Mouse (Mus musculus): ENCODE results near the gene Rab11fip5.

Rab11fip5 gene

GRCm38 (mm10) chr6:85339273-85339901 lies 35.0 kb downstream of the Rab11fip5 start:
- Histone ChIP-seq H3K4me3 (replicated peaks; ENCODE audit: low read length) (no peak overlapping the region), H3K4me1 (replicated peaks; ENCODE audit: low read depth, low read length) (peaks cover 3% of the 10 kb centered on the region; the same call in 1 of the 2 replicates), H3K36me3 (ENCODE audit: insufficient read depth, low read length) (peaks cover 6% of the 10 kb centered on the region; the same call in 1 of the 2 replicates), H3K9me3 (ENCODE audit: low read length) (no peaks in the 10 kb centered on the region), H3K27me3 (ENCODE audit: insufficient read depth, low read length) (peaks cover 22% of the 10 kb centered on the region)
- peak; percentile 42 for TF ChIP-seq CTCF (conservative IDR thresholded peaks at IDR 0.05; ENCODE audit: low read length)
- no peak for TF ChIP-seq POU5F1 (IDR thresholded peaks at IDR 0.05; ENCODE audit: borderline replicate concordance, low read length)
- TF ChIP-seq NANOG (IDR thresholded peaks at IDR 0.05; ENCODE audit: borderline replicate concordance, low read length), result no peak

GRCm38 (mm10) chr6:85336944-85337343 lies 37.5 kb downstream of the Rab11fip5 start:
- Histone ChIP-seq H3K27me3 (ENCODE audit: insufficient read depth, low read length) (peaks cover 19% of the 10 kb centered on the region), H3K9me3 (ENCODE audit: low read length) (no peaks in the 10 kb centered on the region), H3K4me3 (replicated peaks; ENCODE audit: low read length) (no peak overlapping the region), H3K36me3 (ENCODE audit: insufficient read depth, low read length) (peaks cover 6% of the 10 kb centered on the region; the same call in 1 of the 2 replicates), H3K4me1 (replicated peaks; ENCODE audit: low read depth, low read length) (peaks cover 17% of the 10 kb centered on the region)
- TF ChIP-seq POU5F1 (IDR thresholded peaks at IDR 0.05; ENCODE audit: borderline replicate concordance, low read length) (no peak), CTCF (conservative IDR thresholded peaks at IDR 0.05; ENCODE audit: low read length) (no peak)

- TF ChIP-seq POU5F1 (IDR thresholded peaks at IDR 0.05; ENCODE audit: borderline replicate concordance, low read length) (no peak), CTCF (conservative IDR thresholded peaks at IDR 0.05; ENCODE audit: low read length) (no peak), NANOG (IDR thresholded peaks at IDR 0.05; ENCODE audit: borderline replicate concordance, low read length) (no peak)
- Histone ChIP-seq H3K36me3 (ENCODE audit: insufficient read depth, low read length) (0 out of 2 replicates have a peak, but pooled peaks cover 6% of the 10 kb centered on the region), H3K27me3 (ENCODE audit: insufficient read depth, low read length) (peaks cover 21% of the 10 kb centered on the region)
Observed at GRCm38 (mm10) chr6:85335352-85335751, 39.1 kb downstream of the Rab11fip5 start.

GRCm38 (mm10) chr6:85334851-85335250 lies 39.6 kb downstream of the Rab11fip5 start:
- Histone ChIP-seq H3K4me3 (replicated peaks; ENCODE audit: low read length) (no peak overlapping the region), H3K4me1 (replicated peaks; ENCODE audit: low read depth, low read length) (peaks cover 30% of the 10 kb centered on the region), H3K9me3 (ENCODE audit: low read length) (no peaks in the 10 kb centered on the region), H3K36me3 (ENCODE audit: insufficient read depth, low read length) (0 out of 2 replicates have a peak, but pooled peaks cover 6% of the 10 kb centered on the region), H3K27me3 (ENCODE audit: insufficient read depth, low read length) (peaks cover 24% of the 10 kb centered on the region)
- TF ChIP-seq NANOG (IDR thresholded peaks at IDR 0.05; ENCODE audit: borderline replicate concordance, low read length), result no peak
- no peak for TF ChIP-seq POU5F1 (IDR thresholded peaks at IDR 0.05; ENCODE audit: borderline replicate concordance, low read length)
- no peak for TF ChIP-seq CTCF (conservative IDR thresholded peaks at IDR 0.05; ENCODE audit: low read length)

More at GRCm38 (mm10) chr6:85335352-85335751, 39.1 kb downstream of the Rab11fip5 start:
- Histone ChIP-seq H3K4me1 (replicated peaks; ENCODE audit: low read depth, low read length) (peaks cover 30% of the 10 kb centered on the region), H3K4me3 (replicated peaks; ENCODE audit: low read length) (no peak overlapping the region), H3K9me3 (ENCODE audit: low read length) (no peaks in the 10 kb centered on the region)

- peaks cover 30% of the 10 kb centered on the region for H3K4me1 ChIP-seq (replicated peaks; ENCODE audit: low read depth, low read length)
- H3K4me3 ChIP-seq (replicated peaks; ENCODE audit: low read length), result 0 out of 2 replicates have a peak overlapping the region, but pooled peaks have one; percentile 97
- 0 out of 2 replicates have a peak, but pooled peaks cover 6% of the 10 kb centered on the region for H3K36me3 ChIP-seq (ENCODE audit: insufficient read depth, low read length)
- peaks cover 23% of the 10 kb centered on the region for H3K27me3 ChIP-seq (ENCODE audit: insufficient read depth, low read length)
- TF ChIP-seq NANOG (IDR thresholded peaks at IDR 0.05; ENCODE audit: borderline replicate concordance, low read length) (no peak), POU5F1 (IDR thresholded peaks at IDR 0.05; ENCODE audit: borderline replicate concordance, low read length) (no peak)
- H3K9me3 ChIP-seq (ENCODE audit: low read length), result no peaks in the 10 kb centered on the region
Observed at GRCm38 (mm10) chr6:85334251-85334650, 40.2 kb downstream of the Rab11fip5 start.

GRCm38 (mm10) chr6:85333732-85334131 lies 40.7 kb downstream of the Rab11fip5 start:
- Histone ChIP-seq H3K4me1 (replicated peaks; ENCODE audit: low read depth, low read length) (peaks cover 30% of the 10 kb centered on the region), H3K27me3 (ENCODE audit: insufficient read depth, low read length) (peaks cover 23% of the 10 kb centered on the region), H3K9me3 (ENCODE audit: low read length) (no peaks in the 10 kb centered on the region), H3K36me3 (ENCODE audit: insufficient read depth, low read length) (0 out of 2 replicates have a peak, but pooled peaks cover 6% of the 10 kb centered on the region), H3K4me3 (replicated peaks; ENCODE audit: low read length) (peak overlapping the region; percentile 97)
- TF ChIP-seq CTCF (conservative IDR thresholded peaks at IDR 0.05; ENCODE audit: low read length) (0 out of 2 replicates have a peak, but pooled peaks have one; percentile 0), NANOG (IDR thresholded peaks at IDR 0.05; ENCODE audit: borderline replicate concordance, low read length) (no peak)

- Histone ChIP-seq H3K4me3 (replicated peaks; ENCODE audit: low read length) (peak within 1 kb of the TSS; percentile 97), H3K4me1 (replicated peaks; ENCODE audit: low read depth, low read length) (peaks cover 30% of the 10 kb centered on the region), H3K9me3 (ENCODE audit: low read length) (no peaks in the 10 kb centered on the region), H3K36me3 (ENCODE audit: insufficient read depth, low read length) (0 out of 2 replicates have a peak, but pooled peaks cover 6% of the 10 kb centered on the region), H3K27me3 (ENCODE audit: insufficient read depth, low read length) (peaks cover 23% of the 10 kb centered on the region)
- TF ChIP-seq CTCF (conservative IDR thresholded peaks at IDR 0.05; ENCODE audit: low read length) (no peak), POU5F1 (IDR thresholded peaks at IDR 0.05; ENCODE audit: borderline replicate concordance, low read length) (no peak), NANOG (IDR thresholded peaks at IDR 0.05; ENCODE audit: borderline replicate concordance, low read length) (no peak)
Observed at GRCm38 (mm10) chr6:85333000-85333669, 41.3 kb downstream of the Rab11fip5 start, which contains the start of gene Sfxn5. Gene Sfxn5, minus strand, starts transcription at chr6:85333422.

- 0 out of 2 replicates have a peak, but pooled peaks cover 6% of the 10 kb centered on the region for H3K36me3 ChIP-seq (ENCODE audit: insufficient read depth, low read length)
Observed at GRCm38 (mm10) chr6:85332351-85332999, 42.0 kb downstream of the Rab11fip5 start.

More at GRCm38 (mm10) chr6:85332351-85332999, 42.0 kb downstream of the Rab11fip5 start:
- Histone ChIP-seq H3K9me3 (ENCODE audit: low read length) (no peaks in the 10 kb centered on the region), H3K4me3 (replicated peaks; ENCODE audit: low read length) (peak overlapping the region; percentile 97), H3K4me1 (replicated peaks; ENCODE audit: low read depth, low read length) (peaks cover 30% of the 10 kb centered on the region), H3K27me3 (ENCODE audit: insufficient read depth, low read length) (peaks cover 23% of the 10 kb centered on the region)
- TF ChIP-seq POU5F1 (IDR thresholded peaks at IDR 0.05; ENCODE audit: borderline replicate concordance, low read length), result no peak
- TF ChIP-seq NANOG (IDR thresholded peaks at IDR 0.05; ENCODE audit: borderline replicate concordance, low read length), result no peak
- TF ChIP-seq CTCF (conservative IDR thresholded peaks at IDR 0.05; ENCODE audit: low read length), result no peak

Data from E14TG2a.4 (cell line).